Mouse (Mus musculus): ENCODE results near the gene Ephb4. TPM values are rescaled to one million over a fixed set of nuclear protein-coding genes. Genes with fewer than 3 reads are reported as not detected.

The Ephb4 gene
- 24.2 and 31.4 TPM in 2 replicates for polyA plus RNA-seq (2012; rRNA removed)

DNA sequence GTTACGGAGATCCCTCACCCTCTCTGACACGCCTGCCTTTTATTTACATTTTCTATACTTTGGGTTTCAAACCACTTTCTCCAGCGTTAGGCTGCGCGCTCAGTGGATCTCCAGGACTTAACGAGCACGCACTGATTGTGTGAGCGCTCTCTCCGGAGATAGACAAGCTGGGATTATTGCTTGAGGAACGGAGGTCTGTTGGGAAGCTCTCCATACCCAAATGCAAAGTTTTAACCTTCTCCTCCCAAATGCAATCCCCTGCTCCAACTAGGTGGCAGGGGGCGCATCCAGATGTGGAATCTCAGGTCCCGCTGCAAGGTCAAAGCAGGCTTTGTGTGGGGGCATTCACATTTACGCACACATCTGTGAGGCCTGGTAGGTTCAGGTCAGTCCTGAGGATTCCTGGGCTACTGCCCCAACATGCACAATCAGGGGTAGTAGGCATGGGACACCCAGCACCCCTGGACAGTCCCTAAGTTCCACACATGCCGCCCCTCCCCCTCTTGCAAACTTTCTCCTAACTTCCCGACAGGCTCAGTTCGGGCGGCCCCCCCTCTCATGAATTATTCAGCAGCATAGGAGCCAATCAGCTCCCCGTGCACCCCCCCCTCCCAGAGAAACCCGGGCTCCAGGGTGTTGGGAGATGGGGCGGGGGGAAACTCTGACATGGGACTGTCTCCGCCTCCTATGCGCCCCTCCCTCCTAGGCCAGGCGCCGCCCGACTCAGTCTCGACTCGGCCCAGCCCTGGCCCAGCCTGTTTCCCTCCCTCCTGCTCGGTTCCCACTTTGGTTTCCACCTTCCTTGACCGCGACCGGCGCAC, at the start of gene Ephb4:
TSS of gene Ephb4 (plus strand) at position 726 of the 821 bp plus-strand sequence.
- peak; percentile 76 for DNase-seq (ENCODE audit: low spot score)

DNA sequence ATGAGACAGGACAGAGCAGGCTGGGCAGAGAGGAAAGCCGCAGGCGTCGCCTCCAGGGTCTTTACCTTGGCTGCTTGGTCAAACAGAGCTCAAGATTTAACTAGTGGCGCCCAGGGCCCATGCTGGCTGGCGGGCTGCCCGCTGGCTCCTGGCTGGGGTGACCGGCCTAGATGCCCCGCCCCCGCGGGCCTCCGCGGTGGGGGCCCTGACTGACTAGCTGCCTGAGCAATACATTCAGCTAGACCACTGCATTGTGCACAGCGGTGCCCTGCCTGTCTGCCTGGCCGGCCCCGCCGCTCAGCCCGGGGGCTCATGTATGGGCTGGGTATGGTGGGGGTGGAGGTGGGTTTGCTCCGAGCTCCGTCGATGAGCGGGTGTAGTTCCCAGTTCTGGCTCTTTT, 48.7 kb upstream of the Ephb4 start:
- no peak for DNase-seq (ENCODE audit: low spot score)

DNA sequence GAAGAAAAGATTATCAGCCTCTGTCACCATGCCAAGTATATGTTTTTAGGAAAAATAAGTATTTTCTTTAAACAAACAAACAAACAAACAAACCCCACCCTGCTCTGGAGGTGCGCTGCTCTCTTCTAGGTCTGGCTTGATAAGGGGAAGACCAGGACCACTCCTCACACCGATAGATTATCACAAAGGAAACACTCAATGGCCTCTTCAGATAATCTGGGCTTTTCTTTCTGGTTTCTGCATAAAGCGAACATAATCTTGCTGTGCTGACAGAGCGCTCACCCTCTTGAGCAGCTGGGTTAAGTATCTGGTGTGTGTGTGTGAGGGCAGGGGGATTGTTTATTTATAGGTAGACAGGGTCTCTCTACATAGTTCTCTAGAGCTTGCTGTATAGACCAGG, 46.3 kb upstream of the Ephb4 start:
- no peak for DNase-seq (ENCODE audit: low spot score)

DNA sequence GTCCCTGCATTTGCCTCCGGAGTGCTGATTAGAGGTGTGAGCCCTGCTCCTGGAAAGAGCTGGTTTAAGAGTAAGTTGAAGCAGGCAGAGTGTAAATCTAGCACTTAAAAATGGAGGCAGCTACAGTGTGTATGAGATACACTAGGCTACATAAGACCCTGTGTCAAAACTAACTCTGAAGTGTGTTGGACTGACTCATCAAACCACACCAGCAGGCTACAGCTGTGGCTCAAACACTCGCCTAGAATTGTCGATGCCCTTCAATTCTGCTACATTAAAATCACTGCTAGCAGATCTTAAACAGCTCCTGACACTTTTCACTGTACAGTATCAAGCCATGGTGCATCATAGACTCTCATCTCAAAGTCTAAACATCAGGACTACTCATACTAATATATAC, 45.7 kb upstream of the Ephb4 start:
- no peak for DNase-seq (ENCODE audit: low spot score)

DNA sequence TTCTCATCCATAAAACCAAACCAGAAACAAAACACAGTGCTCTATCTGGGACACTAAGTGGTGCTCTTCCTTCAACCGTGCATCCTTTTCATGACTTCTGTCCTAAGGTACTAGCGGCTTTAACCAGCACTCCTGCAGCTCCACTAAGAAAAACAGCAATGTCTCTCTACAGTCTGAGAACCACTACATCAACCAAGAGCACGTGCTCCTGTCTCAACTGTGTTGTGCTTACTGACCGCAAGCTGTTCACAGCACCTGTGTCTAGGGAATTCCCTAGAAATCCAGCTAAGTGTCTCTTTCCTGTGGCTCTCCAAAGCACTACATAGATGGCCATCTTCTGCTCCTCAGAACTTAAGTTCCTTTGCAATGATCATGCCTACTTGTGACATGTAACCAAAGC, 45.1 kb upstream of the Ephb4 start:
- DNase-seq (ENCODE audit: low spot score), result no peak

DNA sequence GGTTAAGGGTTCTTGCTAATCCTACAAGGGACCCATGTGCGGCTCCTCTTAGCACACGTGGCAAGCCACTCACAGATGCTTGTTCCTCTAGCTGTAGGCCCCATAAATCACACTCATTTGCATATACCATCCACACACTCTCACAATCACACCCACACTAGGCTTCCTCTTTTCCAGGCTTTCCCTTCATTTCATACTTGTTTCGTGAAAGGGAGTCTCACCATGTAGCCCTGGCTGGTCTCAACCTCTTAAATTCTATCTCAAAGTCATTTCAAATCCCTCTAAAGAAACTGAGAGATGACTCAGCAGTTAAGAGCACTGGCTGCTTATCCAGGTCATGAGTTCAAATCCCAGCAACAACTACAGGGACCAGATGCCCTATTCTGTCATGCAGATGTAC, 44.1 kb upstream of the Ephb4 start:
- DNase-seq (ENCODE audit: low spot score), result no peak

DNA sequence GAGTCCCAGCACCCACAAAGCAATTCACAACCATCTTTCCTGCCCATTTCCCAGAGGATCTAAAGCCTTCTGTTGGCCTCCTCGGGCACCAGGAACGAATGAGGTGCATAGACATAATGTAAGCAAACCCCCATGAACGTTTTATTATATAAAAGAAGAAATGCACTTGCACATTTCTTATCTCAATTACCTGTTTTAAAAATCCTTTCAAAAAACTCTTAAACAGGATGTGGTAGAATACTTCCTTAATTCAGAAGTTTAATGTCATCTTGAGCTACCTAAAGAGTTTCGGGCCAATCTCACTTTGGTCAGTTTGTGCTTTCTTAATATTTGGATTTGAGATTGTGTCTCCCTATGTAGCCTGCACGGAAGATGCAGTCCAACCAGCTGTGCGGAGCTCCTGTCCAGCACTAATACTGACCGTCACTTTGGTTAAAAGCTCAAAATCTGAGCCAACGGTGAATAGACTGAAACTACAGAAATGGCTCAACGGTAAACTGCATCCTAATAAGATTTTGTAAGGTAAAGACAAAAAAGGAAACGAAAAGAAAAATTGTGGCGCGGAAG, 43.4 kb upstream of the Ephb4 start:
- no peak for DNase-seq (ENCODE audit: low spot score)

DNA sequence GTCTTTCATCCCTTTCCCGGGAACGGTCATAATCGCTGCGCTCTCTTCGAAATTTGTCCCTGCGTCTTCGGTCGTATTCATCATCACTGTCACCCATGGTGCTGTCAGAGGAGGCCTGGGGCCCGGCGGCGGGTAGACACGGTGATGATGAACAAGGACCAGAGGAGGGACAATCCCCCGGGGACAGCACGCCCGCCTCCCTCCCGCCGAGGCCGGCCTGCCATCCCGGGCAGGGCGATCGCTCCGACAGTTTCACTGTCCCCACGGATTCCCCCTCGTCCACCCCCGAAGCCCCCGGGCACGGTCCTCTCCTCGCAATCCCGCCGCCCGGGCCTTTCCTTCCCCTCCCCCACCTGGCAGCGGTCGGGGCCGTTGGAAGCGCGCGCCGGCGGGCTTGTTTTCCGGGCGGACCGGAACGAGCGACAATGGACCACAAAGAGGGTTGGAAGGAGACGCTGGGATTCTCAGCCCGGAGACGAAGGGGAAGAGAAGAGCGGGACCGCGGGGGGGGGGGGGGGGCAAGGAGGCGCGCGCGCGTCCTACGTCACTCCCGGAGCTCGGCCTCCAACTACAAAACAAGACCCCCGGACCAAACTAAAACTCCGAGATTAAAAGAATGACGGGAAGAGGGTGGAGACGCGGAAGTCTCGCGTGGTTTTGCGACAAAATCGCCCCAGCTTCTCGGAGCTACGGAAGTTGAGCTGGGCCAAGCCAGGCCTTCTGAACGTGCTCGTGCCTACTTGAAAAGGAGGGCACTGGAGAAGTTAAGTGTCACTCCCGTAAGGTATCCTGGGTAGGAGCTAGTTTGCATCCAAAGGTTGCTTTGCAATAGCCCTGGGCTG, 42.6 kb upstream of the Ephb4 start, which contains the start of gene Srrt:
TSS of gene Srrt (minus strand) at position 604 of the 842 bp plus-strand sequence.
- DNase-seq (ENCODE audit: low spot score), result peak; percentile 75

DNA sequence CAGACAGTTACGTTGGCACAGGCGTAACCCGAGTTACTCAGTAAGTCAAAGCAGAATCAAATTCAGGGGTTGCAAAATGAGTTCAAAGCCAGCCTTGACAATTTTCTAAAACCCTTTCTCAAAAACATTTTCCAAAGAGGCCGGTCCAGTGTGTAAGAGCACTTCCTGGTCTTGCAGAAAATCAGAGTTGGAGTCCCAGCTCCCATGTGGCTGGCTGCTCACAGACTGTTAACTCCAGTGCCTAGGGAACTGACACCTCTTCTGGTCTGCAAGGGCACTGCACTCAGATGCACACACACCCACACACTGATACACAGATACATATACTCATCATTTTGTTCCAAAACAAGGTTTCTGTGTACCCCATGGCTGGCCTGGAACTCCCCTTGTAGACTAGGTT, 41.6 kb upstream of the Ephb4 start:
- no peak for DNase-seq (ENCODE audit: low spot score)

DNA sequence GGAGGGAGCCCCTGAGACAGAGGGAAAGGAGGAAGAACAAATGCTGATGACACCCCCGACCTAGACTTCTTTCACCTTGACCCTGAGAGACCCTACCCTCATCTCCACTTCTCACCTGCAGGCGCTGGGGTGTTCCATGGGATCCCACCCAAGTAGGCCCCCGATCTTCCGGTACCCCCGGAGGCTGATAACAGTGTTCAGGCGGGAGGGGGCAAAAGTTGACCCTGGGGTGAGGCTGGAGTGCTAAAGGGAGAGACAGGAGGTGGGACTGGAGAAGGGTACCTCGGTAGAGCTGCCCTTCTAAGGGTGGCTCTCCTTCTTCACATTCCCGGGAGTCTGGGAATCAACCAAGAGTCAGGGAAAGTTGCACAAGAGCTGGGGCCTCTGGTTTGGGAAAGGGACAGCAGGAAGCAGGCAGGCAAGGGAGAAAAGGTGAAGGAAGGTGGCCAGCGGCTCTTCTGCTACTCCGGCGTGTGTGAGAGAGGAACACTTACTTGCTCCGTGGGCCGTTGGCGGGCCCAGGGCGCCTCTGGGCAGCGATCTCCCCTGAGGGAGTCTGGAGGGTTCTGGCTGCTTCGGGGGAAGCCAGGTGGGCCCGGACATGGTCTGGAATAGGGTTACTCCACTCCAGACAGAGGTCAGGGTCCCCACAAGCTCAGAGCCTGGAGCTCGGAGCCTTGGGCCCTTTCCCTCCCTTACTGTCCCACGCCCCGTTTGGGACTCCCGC, 36.3 kb upstream of the Ephb4 start:
- no peak for DNase-seq (ENCODE audit: low spot score)

DNA sequence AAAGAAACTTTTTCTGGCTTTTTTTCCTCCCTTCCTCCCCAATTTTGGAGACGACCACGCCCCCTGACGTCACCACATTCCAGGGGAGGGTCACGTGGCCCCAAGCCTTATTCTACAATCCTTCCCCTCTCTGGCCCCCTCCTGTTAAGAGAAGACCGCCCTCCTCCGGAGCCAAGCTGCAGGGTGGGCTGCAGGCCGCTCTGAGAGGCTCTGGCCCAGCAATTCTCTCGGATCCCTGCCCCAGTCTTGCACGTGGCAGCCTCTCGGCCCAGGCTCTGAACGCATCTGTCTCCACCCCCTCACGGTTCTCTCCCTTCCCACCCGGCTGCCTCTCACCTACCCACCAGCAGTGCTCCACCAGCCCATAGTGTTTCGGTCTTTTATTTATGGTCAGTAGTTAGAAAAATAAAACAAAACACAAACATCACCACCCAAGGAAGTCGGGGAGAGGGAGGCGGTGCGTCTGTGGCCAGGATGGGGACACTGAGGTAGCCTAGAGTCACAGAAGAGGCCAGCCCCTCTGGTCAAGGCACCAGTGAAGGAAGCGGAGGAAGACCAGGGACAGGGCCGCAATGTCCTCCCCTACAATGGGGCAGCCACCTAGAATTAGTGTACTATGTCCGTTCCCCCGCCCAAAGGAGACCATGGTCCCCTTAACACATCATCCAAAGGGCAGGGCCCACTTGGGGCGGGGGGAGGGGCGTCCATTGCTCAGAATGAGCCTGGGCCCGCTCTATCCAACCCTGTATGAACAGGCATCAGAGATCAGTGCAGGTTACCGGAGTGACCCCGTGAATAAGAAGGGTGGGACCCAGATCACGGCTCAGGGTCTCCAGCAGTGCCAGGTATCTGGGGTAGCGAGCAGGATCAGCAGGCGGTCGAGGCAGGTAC, 35.5 kb upstream of the Ephb4 start, which contains the start of gene Trip6:
TSS of gene Trip6 (minus strand) at position 212 of the 891 bp plus-strand sequence.
- DNase-seq (ENCODE audit: low spot score), result peak; percentile 82

DNA sequence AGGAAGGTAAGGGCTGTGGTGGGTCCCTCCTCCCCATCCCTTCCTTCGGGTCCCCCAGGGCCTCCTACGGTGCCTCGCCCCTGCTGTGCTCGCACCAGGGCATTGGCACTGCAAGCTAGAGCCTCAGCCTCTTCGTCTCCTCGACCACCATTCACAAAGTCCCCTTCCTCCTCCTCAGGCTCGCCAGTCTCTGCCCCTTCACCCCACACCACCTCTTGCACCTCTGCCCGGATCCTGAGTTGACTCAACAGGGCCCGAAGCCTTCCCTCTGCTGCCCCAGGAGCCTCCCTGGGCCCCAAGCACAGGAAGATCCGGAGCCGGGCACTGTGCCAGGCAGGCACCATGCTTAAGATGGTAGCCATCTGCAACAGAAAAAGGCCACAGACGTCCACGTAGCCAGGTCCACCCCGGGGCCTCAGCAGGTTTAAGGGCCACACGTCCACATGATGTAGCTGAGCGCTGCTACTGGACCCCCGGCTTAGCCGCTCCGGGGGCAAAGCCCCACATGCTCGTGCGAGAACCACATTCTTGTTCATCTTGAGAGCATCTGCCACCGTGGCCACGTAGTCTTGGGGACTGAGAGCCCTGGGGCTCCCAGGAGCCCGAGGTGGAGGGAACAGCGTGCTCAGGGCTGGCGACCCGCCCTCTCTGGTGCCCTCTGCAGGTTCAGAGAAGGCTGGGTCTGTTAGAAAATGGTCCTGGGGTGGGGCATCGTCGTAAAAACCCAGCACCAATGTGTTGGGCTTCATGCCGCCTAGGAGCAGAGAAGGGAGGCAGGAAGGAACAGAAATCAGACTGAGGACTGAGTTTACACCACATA, 34.6 kb upstream of the Ephb4 start:
- no peak for DNase-seq (ENCODE audit: low spot score)

DNA sequence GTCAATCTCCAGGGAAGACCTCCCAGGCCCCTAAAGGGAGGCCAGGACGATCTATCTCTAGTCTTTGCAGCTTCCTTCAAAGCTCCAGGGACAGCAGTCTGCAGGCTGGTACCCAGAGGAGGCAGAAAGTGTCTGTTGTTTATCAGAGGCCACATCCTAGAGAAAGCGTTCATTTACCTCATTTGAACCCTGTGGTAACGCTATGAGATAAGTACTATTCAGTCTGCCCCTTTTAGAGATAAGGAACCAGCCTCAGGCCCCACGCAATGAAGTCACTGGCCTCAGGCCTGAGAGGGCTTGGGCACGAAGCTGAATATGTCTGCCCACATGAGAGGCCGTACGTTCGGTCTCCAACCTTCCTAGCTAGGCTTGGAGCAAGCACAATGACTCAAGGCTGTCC, 32.5 kb upstream of the Ephb4 start:
- DNase-seq (ENCODE audit: low spot score), result no peak

DNA sequence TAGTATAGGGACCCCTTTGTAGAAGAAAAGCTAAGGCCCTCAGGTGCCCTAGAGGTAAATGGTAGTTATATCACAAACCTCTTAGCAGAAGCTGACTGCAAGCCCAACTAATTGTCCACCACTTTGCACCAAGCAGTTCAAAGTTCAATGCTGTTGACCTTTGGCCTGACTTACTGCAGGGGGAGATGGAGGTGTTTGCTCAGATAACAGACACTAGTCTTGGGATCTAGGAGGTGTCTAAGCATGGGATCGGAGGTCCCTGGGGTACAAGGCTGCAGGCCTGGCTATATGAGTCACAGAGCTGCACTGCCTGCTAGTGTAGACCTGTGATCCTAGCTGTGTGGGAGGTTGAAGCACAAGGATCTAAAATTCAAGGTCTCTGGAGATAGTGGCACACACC, 31.3 kb upstream of the Ephb4 start:
- no peak for DNase-seq (ENCODE audit: low spot score)

DNA sequence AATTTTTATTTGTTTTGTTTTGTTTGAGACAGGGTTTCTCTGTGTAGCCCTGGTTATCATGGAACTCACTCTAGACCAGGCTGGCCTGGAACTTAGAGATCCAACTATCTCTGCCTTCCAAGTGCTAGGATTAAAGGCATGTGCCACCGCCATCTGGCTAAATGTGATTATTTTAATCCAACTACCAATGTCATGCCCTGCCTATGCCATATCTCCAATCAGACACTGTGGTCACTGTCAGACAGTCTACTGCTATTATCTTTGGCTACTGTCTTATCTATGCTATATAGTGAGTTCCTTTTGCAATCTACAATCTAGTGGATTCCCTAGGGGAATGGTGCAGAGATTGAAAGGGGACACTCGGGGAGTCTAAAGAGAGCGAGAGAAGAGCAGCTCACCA, 28.9 kb upstream of the Ephb4 start:
- DNase-seq (ENCODE audit: low spot score), result no peak

DNA sequence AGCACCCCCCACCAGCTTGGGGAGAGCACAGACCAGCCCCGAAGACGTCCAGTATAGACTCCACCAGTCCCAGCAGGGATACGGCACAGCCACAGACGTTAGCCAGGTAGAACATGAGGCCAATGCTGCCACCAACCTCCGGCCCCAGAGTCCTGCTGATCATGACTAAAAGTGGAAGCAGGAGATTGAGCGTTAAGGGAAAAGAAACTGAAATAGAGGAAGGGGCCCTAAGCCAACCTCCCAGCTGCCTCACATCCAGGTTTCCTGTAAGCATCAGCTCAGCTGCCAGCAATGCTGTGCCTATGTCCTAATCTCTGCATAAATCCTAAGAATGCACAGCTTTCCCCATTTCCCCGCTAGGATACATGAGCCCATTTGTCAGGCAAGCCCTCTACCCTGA, 19.0 kb upstream of the Ephb4 start:
- no peak for DNase-seq (ENCODE audit: low spot score)

DNA sequence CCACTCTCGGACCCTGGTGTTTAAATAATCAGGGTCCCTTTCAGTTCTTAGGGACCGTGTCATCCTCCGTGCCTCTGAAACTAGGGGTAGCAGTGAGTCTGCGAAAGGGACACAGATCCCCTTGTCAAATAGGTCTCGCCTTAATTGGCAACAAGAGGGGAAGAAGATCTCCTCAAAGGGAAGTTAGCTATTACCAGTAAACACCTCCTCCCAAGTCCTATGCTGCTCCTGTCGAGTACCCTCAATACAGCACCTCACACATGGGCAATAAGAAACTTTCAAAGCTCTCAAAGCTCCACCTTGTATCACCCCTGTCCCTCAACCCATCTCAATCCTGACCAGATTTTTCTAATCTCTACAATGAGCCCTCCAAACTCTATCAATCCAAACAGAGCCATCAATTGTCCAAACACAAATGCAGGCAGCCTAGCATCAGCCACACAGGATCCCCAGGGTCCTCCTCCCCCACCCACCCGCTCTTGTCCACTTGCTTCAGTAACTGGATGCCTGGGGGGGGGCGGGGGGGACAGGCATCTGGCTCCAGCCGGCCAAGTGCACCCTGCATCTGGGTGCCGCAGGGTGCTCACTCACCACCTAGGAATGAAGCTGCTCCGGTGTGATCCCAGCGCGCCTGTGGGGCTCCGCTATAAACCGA, 16.9 kb upstream of the Ephb4 start:
- DNase-seq (ENCODE audit: low spot score), result no peak

DNA sequence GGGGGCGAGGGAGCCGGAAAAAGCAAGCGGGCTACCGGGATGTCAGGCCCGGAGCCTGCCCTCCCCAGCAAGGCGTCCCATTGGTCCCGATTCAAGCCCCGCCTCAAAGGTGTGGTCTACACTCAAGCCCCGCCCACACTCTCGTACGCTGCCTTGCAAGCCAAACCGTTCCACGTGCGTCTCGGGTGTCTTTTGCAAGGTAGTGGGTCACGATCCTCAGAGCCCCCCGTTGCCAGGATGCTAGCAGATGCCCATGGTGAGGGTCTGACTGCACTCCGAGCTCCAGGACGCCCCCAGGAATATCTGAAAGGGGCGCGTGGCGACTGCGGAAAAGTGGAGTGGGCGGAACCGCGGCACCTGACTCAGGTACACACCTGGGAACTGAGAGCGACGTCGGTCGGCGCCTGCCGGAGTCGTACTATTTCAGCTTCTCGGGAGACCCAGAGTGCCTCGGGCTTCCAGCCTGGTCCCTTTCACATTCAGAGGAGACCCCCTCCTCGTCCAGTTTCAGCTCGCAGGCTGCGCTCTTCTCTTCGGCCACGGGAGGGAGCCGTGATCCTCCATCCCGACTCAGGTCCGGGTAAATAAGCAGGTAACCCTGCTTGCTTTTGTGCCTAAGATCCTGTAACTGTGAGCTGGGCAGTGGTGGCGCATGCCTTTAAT, 16.3 kb upstream of the Ephb4 start, which contains the start of gene Slc12a9:
TSS of gene Slc12a9 (minus strand) at position 86 of the 663 bp plus-strand sequence.
- peak; percentile 80 for DNase-seq (ENCODE audit: low spot score)

DNA sequence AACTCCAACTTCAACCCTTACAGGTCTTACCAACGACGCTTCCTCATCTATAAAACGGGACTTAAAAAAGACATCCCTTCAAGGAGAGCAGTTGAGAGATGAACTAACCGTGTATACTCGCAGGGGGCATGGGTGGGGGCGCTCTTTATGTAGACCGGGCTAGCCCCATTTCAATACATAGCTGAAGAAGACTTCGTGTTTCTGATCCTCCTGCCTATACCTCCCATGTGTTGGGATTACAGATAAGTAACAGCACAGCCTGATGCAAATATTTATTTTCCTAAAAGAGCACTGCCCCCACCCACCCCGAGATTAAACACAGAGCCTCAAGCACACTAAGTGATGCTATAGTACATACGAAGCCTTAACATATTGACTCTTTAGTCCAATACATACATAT, 15.6 kb upstream of the Ephb4 start:
- no peak for DNase-seq (ENCODE audit: low spot score)

Measured in urinary bladder, adult 2 months (tissue).